Mouse (Mus musculus): ENCODE measurements around the gene Ubap2. TPM values are rescaled to one million over a fixed set of nuclear protein-coding genes. Genes with fewer than 3 reads are reported as not detected.

Gene Ubap2
- total RNA-seq, 1 experiment = 41.2 TPM

- in situ Hi-C loops (cut with MboI; ENCODE audit: low sequenced_read_pairs in 2 of 2, unreplicated experiment in 2 of 2) = no loop called here
- DNase-seq (ENCODE audit: low read depth, low spot score) = no peak
- Histone ChIP-seq H3K27ac (ENCODE audit: insufficient read depth, low read depth, low read length, poor library complexity, severe bottlenecking) (no peak overlapping the region), H3K36me3 (ENCODE audit: control insufficient read depth, insufficient read depth, low read length, poor library complexity, severe bottlenecking) (peaks cover 75% of the 10 kb centered on the region), H3K4me3 (ENCODE audit: insufficient read depth in 1 of 2, low read depth in 1 of 2, low read length in 2 of 2, poor library complexity in 1 of 2, severe bottlenecking in 1 of 2) (no peak overlapping the region), H3K4me1 (ENCODE audit: control insufficient read depth in 2 of 2, insufficient read depth in 2 of 2, low read length in 2 of 2, poor library complexity in 1 of 2) (peaks cover 0 to 8% of the 10 kb centered on the region in 2 experiments; a peak in 1 of 4 replicates), H3K9ac (ENCODE audit: insufficient read depth, low read depth, low read length, poor library complexity, severe bottlenecking) (no peak overlapping the region), H3K9me3 (ENCODE audit: control insufficient read depth, insufficient read depth, low read depth, low read length) (no peaks in the 10 kb centered on the region)
- TF ChIP-seq ZC3H11A (IDR thresholded peaks at IDR 0.05; ENCODE audit: borderline replicate concordance, low read depth, low read length) (no peak), CHD2 (IDR thresholded peaks at IDR 0.05; ENCODE audit: low read depth, low read length) (no peak), MAFK (IDR thresholded peaks at IDR 0.05; ENCODE audit: insufficient read depth, low read depth, low read length) (no peak), HCFC1 (IDR thresholded peaks at IDR 0.05; ENCODE audit: borderline replicate concordance, insufficient read depth, low read length) (no peak), ZNF384 (IDR thresholded peaks at IDR 0.05; ENCODE audit: low read depth, low read length) (no peak)
Measured at GRCm38 (mm10) chr4:41196861-41197610, 77.9 kb downstream of the Ubap2 start.

GRCm38 (mm10) chr4:41195328-41195727 is 79.6 kb downstream of the Ubap2 start:
- H3K9ac ChIP-seq (ENCODE audit: insufficient read depth, low read depth, low read length, poor library complexity, severe bottlenecking) = no peak overlapping the region
- H3K4me3 ChIP-seq (ENCODE audit: insufficient read depth in 1 of 2, low read depth in 1 of 2, low read length in 2 of 2, poor library complexity in 1 of 2, severe bottlenecking in 1 of 2) = no peak overlapping the region
- H3K27ac ChIP-seq (ENCODE audit: insufficient read depth, low read depth, low read length, poor library complexity, severe bottlenecking) = no peak overlapping the region
- DNase-seq (ENCODE audit: low read depth, low spot score) = no peak
- peaks cover 0 to 12% of the 10 kb centered on the region in 2 experiments; a peak in 1 of 4 replicates for H3K4me1 ChIP-seq (ENCODE audit: control insufficient read depth in 2 of 2, insufficient read depth in 2 of 2, low read length in 2 of 2, poor library complexity in 1 of 2)
- TF ChIP-seq ZC3H11A (IDR thresholded peaks at IDR 0.05; ENCODE audit: borderline replicate concordance, low read depth, low read length) (no peak), CHD2 (IDR thresholded peaks at IDR 0.05; ENCODE audit: low read depth, low read length) (no peak), MAFK (IDR thresholded peaks at IDR 0.05; ENCODE audit: insufficient read depth, low read depth, low read length) (no peak), ZNF384 (IDR thresholded peaks at IDR 0.05; ENCODE audit: low read depth, low read length) (no peak), HCFC1 (IDR thresholded peaks at IDR 0.05; ENCODE audit: borderline replicate concordance, insufficient read depth, low read length) (no peak)
- peaks cover 81% of the 10 kb centered on the region for H3K36me3 ChIP-seq (ENCODE audit: control insufficient read depth, insufficient read depth, low read length, poor library complexity, severe bottlenecking)
- in situ Hi-C loops (cut with MboI; ENCODE audit: low sequenced_read_pairs in 2 of 2, unreplicated experiment in 2 of 2) = no loop called here
- no peaks in the 10 kb centered on the region for H3K9me3 ChIP-seq (ENCODE audit: control insufficient read depth, insufficient read depth, low read depth, low read length)

DNA sequence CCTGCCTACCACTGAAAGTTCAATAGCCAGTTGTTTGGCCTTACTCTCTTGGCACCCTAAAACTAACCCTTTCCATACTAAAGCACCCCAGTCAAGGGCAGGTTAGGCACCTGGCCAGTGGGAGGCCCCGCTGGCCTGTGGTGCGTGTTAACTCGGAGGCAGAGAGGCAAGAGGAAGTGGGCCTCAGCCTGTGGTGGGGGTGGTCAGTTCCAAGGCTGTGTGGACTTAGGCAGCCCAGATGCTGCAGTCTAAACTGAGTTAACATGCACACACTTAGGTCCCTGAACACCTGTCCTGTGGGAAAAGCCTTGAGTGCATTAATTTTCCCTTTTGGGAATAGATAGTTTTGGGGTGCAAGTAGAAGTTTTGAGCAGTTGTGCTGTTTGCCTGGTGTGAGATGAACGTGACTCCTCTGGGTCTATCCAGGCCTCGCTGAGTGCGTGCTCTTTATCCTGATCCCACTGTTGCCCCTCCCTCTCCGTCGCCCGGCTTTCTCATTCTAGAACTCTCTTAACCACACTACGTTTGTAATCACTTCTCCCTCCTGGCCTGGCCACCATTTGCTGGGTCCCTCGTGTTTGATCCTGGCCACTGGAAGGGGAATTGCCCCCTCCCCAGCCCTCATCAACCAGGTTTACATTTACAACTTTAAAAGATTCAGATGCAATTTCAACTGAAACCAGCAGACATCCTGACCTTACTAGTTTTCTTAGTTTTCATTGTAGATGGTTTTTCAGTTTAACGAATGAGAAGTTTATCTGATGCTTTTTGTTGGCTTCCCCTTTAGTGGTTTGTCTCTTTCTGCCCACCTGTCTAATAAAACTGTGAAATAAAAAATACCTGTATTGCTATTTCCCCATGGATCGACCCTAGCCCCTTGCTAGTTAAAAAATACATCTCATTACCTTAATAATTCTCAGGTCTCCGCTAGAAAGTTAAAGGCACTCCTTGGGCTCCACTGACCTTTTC is 82.1 kb downstream of the Ubap2 start:
- Histone ChIP-seq H3K36me3 (ENCODE audit: control insufficient read depth, insufficient read depth, low read length, poor library complexity, severe bottlenecking) (peaks cover 62% of the 10 kb centered on the region), H3K4me3 (ENCODE audit: insufficient read depth in 1 of 2, low read depth in 1 of 2, low read length in 2 of 2, poor library complexity in 1 of 2, severe bottlenecking in 1 of 2) (no peak overlapping the region), H3K27ac (ENCODE audit: insufficient read depth, low read depth, low read length, poor library complexity, severe bottlenecking) (no peak overlapping the region; the same call in 1 of the 2 replicates), H3K9me3 (ENCODE audit: control insufficient read depth, insufficient read depth, low read depth, low read length) (no peaks in the 10 kb centered on the region), H3K4me1 (ENCODE audit: control insufficient read depth in 2 of 2, insufficient read depth in 2 of 2, low read length in 2 of 2, poor library complexity in 1 of 2) (peaks cover 0 to 12% of the 10 kb centered on the region in 2 experiments; a peak in 1 of 4 replicates), H3K9ac (ENCODE audit: insufficient read depth, low read depth, low read length, poor library complexity, severe bottlenecking) (no peak overlapping the region)
- in situ Hi-C loops (cut with MboI; ENCODE audit: low sequenced_read_pairs in 2 of 2, unreplicated experiment in 2 of 2) = no loop called here
- TF ChIP-seq ZC3H11A (IDR thresholded peaks at IDR 0.05; ENCODE audit: borderline replicate concordance, low read depth, low read length) = no peak
- TF ChIP-seq CHD2 (IDR thresholded peaks at IDR 0.05; ENCODE audit: low read depth, low read length) = no peak
- no peak for TF ChIP-seq HCFC1 (IDR thresholded peaks at IDR 0.05; ENCODE audit: borderline replicate concordance, insufficient read depth, low read length)
- TF ChIP-seq MAFK (IDR thresholded peaks at IDR 0.05; ENCODE audit: insufficient read depth, low read depth, low read length) = no peak
- no peak for TF ChIP-seq ZNF384 (IDR thresholded peaks at IDR 0.05; ENCODE audit: low read depth, low read length)
- no peak for DNase-seq (ENCODE audit: low read depth, low spot score)

- DNase-seq (ENCODE audit: low read depth, low spot score) = no peak
- H3K36me3 ChIP-seq (ENCODE audit: control insufficient read depth, insufficient read depth, low read length, poor library complexity, severe bottlenecking) = peaks cover 33% of the 10 kb centered on the region
- H3K4me1 ChIP-seq (ENCODE audit: control insufficient read depth in 2 of 2, insufficient read depth in 2 of 2, low read length in 2 of 2, poor library complexity in 1 of 2) = peaks cover 0 to 12% of the 10 kb centered on the region in 2 experiments; a peak in 1 of 4 replicates
- H3K9me3 ChIP-seq (ENCODE audit: control insufficient read depth, insufficient read depth, low read depth, low read length) = no peaks in the 10 kb centered on the region
- TF ChIP-seq CHD2 (IDR thresholded peaks at IDR 0.05; ENCODE audit: low read depth, low read length) (no peak), ZC3H11A (IDR thresholded peaks at IDR 0.05; ENCODE audit: borderline replicate concordance, low read depth, low read length) (no peak), HCFC1 (IDR thresholded peaks at IDR 0.05; ENCODE audit: borderline replicate concordance, insufficient read depth, low read length) (no peak), ZNF384 (IDR thresholded peaks at IDR 0.05; ENCODE audit: low read depth, low read length) (no peak), MAFK (IDR thresholded peaks at IDR 0.05; ENCODE audit: insufficient read depth, low read depth, low read length) (no peak)
- H3K27ac ChIP-seq (ENCODE audit: insufficient read depth, low read depth, low read length, poor library complexity, severe bottlenecking) = no peak overlapping the region
- no peak overlapping the region for H3K9ac ChIP-seq (ENCODE audit: insufficient read depth, low read depth, low read length, poor library complexity, severe bottlenecking)
- H3K4me3 ChIP-seq (ENCODE audit: insufficient read depth in 1 of 2, low read depth in 1 of 2, low read length in 2 of 2, poor library complexity in 1 of 2, severe bottlenecking in 1 of 2) = no peak overlapping the region
- in situ Hi-C loops (cut with MboI; ENCODE audit: low sequenced_read_pairs in 2 of 2, unreplicated experiment in 2 of 2) = no loop called here
Measured at GRCm38 (mm10) chr4:41189809-41190208, 85.1 kb downstream of the Ubap2 start.

All from ES-E14 (cell line).